8 mouse cellular contexts compared by ENCODE assay signal in genomic region chr9:31086085-31086753, GRCm38 (mm10). TPM values are rescaled to one million over a fixed set of nuclear protein-coding genes. Genes with fewer than 3 reads are reported as not detected.
DNase-seq lines count a peak whose midpoint lies in the region; ATAC-seq and TF ChIP-seq lines count a peak whose summit lies in the region.
"Had no signal": no experiment of that assay in that cellular context is flagged by ENCODE, and none has a peak within 500 bp of the region (broad histone marks: within the 10 kb centered on the region; RNA-seq: fewer than 3 reads in every experiment).

No protein-coding gene starts in this region.

- TF ChIP-seq POLR2A in MEL (IDR thresholded peaks at IDR 0.05; ENCODE audit: control insufficient read depth in 1 of 2, insufficient read depth in 1 of 2, low read depth in 1 of 2, low read length in 2 of 2, poor library complexity in 1 of 2), result no peak
- no peak for TF ChIP-seq POLR2A in brain, embryonic 14.5 days (IDR thresholded peaks at IDR 0.05; ENCODE audit: borderline replicate concordance, extremely low read depth, insufficient read depth, insufficient read length, poor library complexity, severe bottlenecking)

- no peaks in the 10 kb centered on the region for H3K79me2 ChIP-seq in MEL (ENCODE audit: control insufficient read depth, insufficient read depth, low read length, poor library complexity)

- H3K27me3 ChIP-seq in MEL (ENCODE audit: control insufficient read depth in 1 of 2, insufficient read depth in 2 of 2, low read length in 2 of 2), result no peaks in the 10 kb centered on the region
- H3K27me3 ChIP-seq in forebrain, embryonic 14.5 days (replicated peaks; ENCODE audit: control insufficient read depth, insufficient read depth, low read length), result 0 out of 2 replicates have a peak, but pooled peaks cover 3% of the 10 kb centered on the region
- no peaks in the 10 kb centered on the region; the same call in 1 of the 2 replicates for H3K27me3 ChIP-seq in hindbrain, embryonic 12.5 days

- H3K4me3 ChIP-seq in MEL (ENCODE audit: control insufficient read depth in 1 of 2, insufficient read depth in 1 of 2, low read depth in 2 of 2, low read length in 2 of 2), result no peak overlapping the region
- no peak overlapping the region for H3K4me3 ChIP-seq in forebrain, embryonic 14.5 days (ENCODE audit: low read depth, low read length)
- no peak overlapping the region for H3K4me3 ChIP-seq in hindbrain, embryonic 12.5 days
- H3K4me3 ChIP-seq: limb, embryonic 15.5 days had no signal

- H3K9me3 ChIP-seq in MEL (replicated peaks; ENCODE audit: insufficient read depth, low read length), result no peaks in the 10 kb centered on the region
- no peaks in the 10 kb centered on the region for H3K9me3 ChIP-seq in forebrain, embryonic 14.5 days (replicated peaks; ENCODE audit: control insufficient read depth, low read length)
- no peaks in the 10 kb centered on the region for H3K9me3 ChIP-seq in hindbrain, embryonic 12.5 days (replicated peaks)
- H3K9me3 ChIP-seq: limb, embryonic 15.5 days had no signal

- H3K36me3 ChIP-seq in MEL (ENCODE audit: control insufficient read depth in 1 of 2, insufficient read depth in 2 of 2, low read length in 2 of 2), result no peaks in the 10 kb centered on the region
- no peaks in the 10 kb centered on the region for H3K36me3 ChIP-seq in forebrain, embryonic 14.5 days (ENCODE audit: control insufficient read depth, insufficient read depth, low read length)
- no peaks in the 10 kb centered on the region for H3K36me3 ChIP-seq in hindbrain, embryonic 12.5 days
- H3K36me3 ChIP-seq: limb, embryonic 15.5 days had no signal

- TF ChIP-seq CTCF in MEL (IDR thresholded peaks at IDR 0.05 in 2 of 3, conservative IDR thresholded peaks at IDR 0.05 in 1 of 3; ENCODE audit: control insufficient read depth in 1 of 3, insufficient read depth in 1 of 3, low read depth in 2 of 3, low read length in 3 of 3, poor library complexity in 1 of 3, severe bottlenecking in 1 of 3), result peak; percentile 78 to 88 (median 82)
- peak; percentile 86 for TF ChIP-seq CTCF in brain, embryonic 14.5 days (IDR thresholded peaks at IDR 0.05; ENCODE audit: borderline replicate concordance, extremely low read depth, insufficient read depth, insufficient read length)

- no peak overlapping the region for H3K27ac ChIP-seq in MEL (ENCODE audit: control insufficient read depth, low read depth, low read length)
- H3K27ac ChIP-seq in forebrain, embryonic 14.5 days (ENCODE audit: low read depth, low read length), result no peak overlapping the region
- H3K27ac ChIP-seq in hindbrain, embryonic 12.5 days, result no peak overlapping the region
- H3K27ac ChIP-seq: limb, embryonic 15.5 days had no signal

- 10% methylated on average over 10 of the region's 10 CpGs for WGBS in forebrain, embryonic 14.5 days
- 19% methylated on average over 10 of the region's 10 CpGs for WGBS in hindbrain, embryonic 12.5 days

- ATAC-seq in forebrain, embryonic 14.5 days, result peak; percentile 36
- ATAC-seq in hindbrain, embryonic 12.5 days (ENCODE audit: low FRiP score), result peak; percentile 42; the same call in 1 of the 2 replicates
- ATAC-seq in megakaryocyte, adult 5-6 weeks (ENCODE audit: poor library complexity, severe bottlenecking), result peak; percentile 68

- no peak overlapping the region for H3K9ac ChIP-seq in MEL (ENCODE audit: control insufficient read depth, low read depth, low read length, poor library complexity, severe bottlenecking)
- H3K9ac ChIP-seq in forebrain, embryonic 14.5 days (ENCODE audit: low read length), result no peak overlapping the region
- no peak overlapping the region for H3K9ac ChIP-seq in hindbrain, embryonic 12.5 days
- H3K9ac ChIP-seq: limb, embryonic 15.5 days had no signal

- no peak for TF ChIP-seq EP300 in MEL (IDR thresholded peaks at IDR 0.05; ENCODE audit: low read depth in 1 of 2, low read length in 2 of 2)

- peak; percentile 75 for DNase-seq in MEL (ENCODE audit: low read depth, low spot score)
- peak; percentile 83 for DNase-seq in brain, embryonic 14.5 days (ENCODE audit: low read depth)
- peak; percentile 90 for DNase-seq in forebrain, embryonic 14.5 days (ENCODE audit: low spot score)
- peak; percentile 59 for DNase-seq in layer of hippocampus, adult 9-10 months (ENCODE audit: low spot score)
- peak; percentile 87 for DNase-seq in right cerebral cortex, postnatal 4 days

- TF ChIP-seq RAD21 in MEL (IDR thresholded peaks at IDR 0.05; ENCODE audit: low read depth, low read length), result peak; percentile 84

- H3K4me1 ChIP-seq in MEL (ENCODE audit: control insufficient read depth in 1 of 2, insufficient read depth in 2 of 2, low read length in 2 of 2), result no peaks in the 10 kb centered on the region; a peak in 1 of 4 replicates
- peaks cover 6% of the 10 kb centered on the region for H3K4me1 ChIP-seq in forebrain, embryonic 14.5 days (ENCODE audit: control insufficient read depth, insufficient read depth, low read length)
- peaks cover 3% of the 10 kb centered on the region; the same call in 1 of the 2 replicates for H3K4me1 ChIP-seq in hindbrain, embryonic 12.5 days

- H3K4me2 ChIP-seq in forebrain, embryonic 14.5 days (ENCODE audit: low read length), result no peak overlapping the region
- H3K4me2 ChIP-seq in hindbrain, embryonic 12.5 days (replicated peaks), result no peak overlapping the region
- H3K4me2 ChIP-seq: limb, embryonic 15.5 days had no signal

TF ChIP-seq in MEL, 35 proteins besides CTCF, POLR2A, EP300 and RAD21:
- no peak for TF ChIP-seq TAL1 (IDR thresholded peaks at IDR 0.05; ENCODE audit: low read length)
- TF ChIP-seq ZMIZ1 (IDR thresholded peaks at IDR 0.05; ENCODE audit: low read depth, low read length), result no peak
- TF ChIP-seq TBP (IDR thresholded peaks at IDR 0.05; ENCODE audit: low read depth, low read length), result no peak
- no peak for TF ChIP-seq JUND (IDR thresholded peaks at IDR 0.05; ENCODE audit: low read depth, low read length)
- no peak for TF ChIP-seq BHLHE40 (IDR thresholded peaks at IDR 0.05; ENCODE audit: borderline replicate concordance, low read depth, low read length)
- TF ChIP-seq ZC3H11A (IDR thresholded peaks at IDR 0.05; ENCODE audit: low read depth, low read length), result peak; percentile 63
- TF ChIP-seq MEF2A (IDR thresholded peaks at IDR 0.05; ENCODE audit: extremely low read depth, insufficient replicate concordance, low read depth, low read length, poor library complexity, severe bottlenecking), result no peak
- no peak for TF ChIP-seq ZNF384 (IDR thresholded peaks at IDR 0.05; ENCODE audit: low read depth, low read length)
- no peak for TF ChIP-seq CHD1 (IDR thresholded peaks at IDR 0.05; ENCODE audit: low read depth, low read length)
- no peak for TF ChIP-seq KAT2A (conservative IDR thresholded peaks at IDR 0.05; ENCODE audit: low read depth, low read length)
- no peak for TF ChIP-seq UBTF (IDR thresholded peaks at IDR 0.05; ENCODE audit: borderline replicate concordance, insufficient read depth, low read depth, low read length)
- TF ChIP-seq GABPA (IDR thresholded peaks at IDR 0.05; ENCODE audit: low read depth, low read length), result no peak
- TF ChIP-seq MYC (IDR thresholded peaks at IDR 0.05; ENCODE audit: low read depth, low read length), result no peak
- TF ChIP-seq MAFK (IDR thresholded peaks at IDR 0.05; ENCODE audit: borderline replicate concordance, low read depth, low read length), result no peak
- TF ChIP-seq GATA1 (IDR thresholded peaks at IDR 0.05; ENCODE audit: low read depth, low read length), result no peak
- TF ChIP-seq ELF1 (IDR thresholded peaks at IDR 0.05; ENCODE audit: low read depth, low read length), result no peak
- TF ChIP-seq POLR2AphosphoS5 (IDR thresholded peaks at IDR 0.05; ENCODE audit: borderline replicate concordance, low read depth, low read length), result no peak
- peak; percentile 74 for TF ChIP-seq SMC3 (IDR thresholded peaks at IDR 0.05; ENCODE audit: low read depth, low read length)
- 0 out of 2 replicates have a peak, but pooled peaks have one; percentile 35 for TF ChIP-seq MAZ (IDR thresholded peaks at IDR 0.05; ENCODE audit: low read depth, low read length)
- TF ChIP-seq SIN3A (IDR thresholded peaks at IDR 0.05; ENCODE audit: low read length), result no peak
- no peak for TF ChIP-seq NRF1 (IDR thresholded peaks at IDR 0.05; ENCODE audit: insufficient read depth, low read depth, low read length, poor library complexity, severe bottlenecking)
- TF ChIP-seq USF2 (IDR thresholded peaks at IDR 0.05; ENCODE audit: borderline replicate concordance in 1 of 2, insufficient read depth in 1 of 2, low read depth in 1 of 2, low read length in 2 of 2), result no peak
- no peak for TF ChIP-seq ETS1 (IDR thresholded peaks at IDR 0.05; ENCODE audit: low read depth, low read length)

RNA-seq across cellular contexts. Expression of gene St14, which starts 45.4 kb away (rescaled TPM):
- 0.08 and 0.10 TPM in 2 replicates for total RNA-seq in MEL (2012; rRNA removed)
- under 1 TPM in 1 of 2 experiments, not detected in 1; 0.19 TPM for polyA plus RNA-seq in MEL (2012; ENCODE audit: insufficient read depth in 1 of 2, insufficient read length in 2 of 2, low read depth in 1 of 2, low replicate concordance in 2 of 2, missing spikeins in 1 of 2)
- 1.00 and 1.7 TPM in 2 replicates for polyA plus RNA-seq in brain, embryonic 14.5 days (2012; rRNA removed)
- 0.18 and 0.27 TPM in 2 replicates for polyA plus RNA-seq in forebrain, embryonic 14.5 days (2014; fragmentation: Nextera tagmentation; extraction: Ambion mirVana)
- 3.6 and 7.1 TPM in 2 replicates for polyA plus RNA-seq in hindbrain, embryonic 12.5 days (2016; fragmentation: Nextera tagmentation; extraction: Ambion mirVana)
- total RNA-seq in megakaryocyte, adult 5-6 weeks (2015), result 1.4 and 4.3 TPM in 2 replicates
- total RNA-seq in megakaryocyte, adult 5-6 weeks (2017), result 3.9 and 5.6 TPM in 2 replicates

RNA-seq across cellular contexts. Expression of gene Zbtb44, which starts 55.8 kb away (rescaled TPM):
- 9.8 and 10.9 TPM in 2 replicates for total RNA-seq in MEL (2012; rRNA removed)
- 10 to 100 TPM in 1 of 2 experiments, not detected in 1; 15.1 TPM for polyA plus RNA-seq in MEL (2012; ENCODE audit: insufficient read depth in 1 of 2, insufficient read length in 2 of 2, low read depth in 1 of 2, low replicate concordance in 2 of 2, missing spikeins in 1 of 2)
- 6.1 and 8.5 TPM in 2 replicates for polyA plus RNA-seq in brain, embryonic 14.5 days (2012; rRNA removed)
- 3.1 and 4.6 TPM in 2 replicates for polyA plus RNA-seq in forebrain, embryonic 14.5 days (2014; fragmentation: Nextera tagmentation; extraction: Ambion mirVana)
- 7.1 TPM in 2 replicates for polyA plus RNA-seq in hindbrain, embryonic 12.5 days (2016; fragmentation: Nextera tagmentation; extraction: Ambion mirVana)
- total RNA-seq in megakaryocyte, adult 5-6 weeks (2015), result 38.3 and 45.9 TPM in 2 replicates
- 25.0 TPM in 2 replicates for total RNA-seq in megakaryocyte, adult 5-6 weeks (2017)
